Mouse (Mus musculus) neural tube, embryonic 14.5 days (tissue): ENCODE measurements around the gene Mpp3. TPM values are rescaled to one million over a fixed set of nuclear protein-coding genes. Genes with fewer than 3 reads are reported as not detected.

Experiments used
- ATAC-seq: fragments of 200-750 bp; cut with Nextera tagmentation; 2 replicates; pipeline ENCODE4 v1.8.0; 2017; ENCODE audit warnings: low read depth, mild to moderate bottlenecking, moderate TSS enrichment, moderate library complexity
- H3K27ac ChIP-seq: fragments of 300-500 bp; sonication (generic); 2 replicates; pipeline ENCODE4 v1.5.1; 2014; ENCODE audit warnings: low read depth, mild to moderate bottlenecking, control low read depth, low read length, moderate library complexity, mixed read lengths
- H3K27me3 ChIP-seq: fragments of 300-500 bp; sonication (generic); 2 replicates; pipeline ENCODE4 v1.6.1; 2014; ENCODE audit warnings: low read length; ENCODE audit not compliant: control insufficient read depth, insufficient read depth
- H3K36me3 ChIP-seq: fragments of 300-500 bp; sonication (generic); 2 replicates; pipeline ENCODE4 v1.6.1; 2014; ENCODE audit warnings: low read length, mixed read lengths; ENCODE audit not compliant: control insufficient read depth, insufficient read depth
- H3K4me1 ChIP-seq: fragments of 300-500 bp; sonication (generic); 2 replicates; pipeline ENCODE4 v1.6.1; 2014; ENCODE audit warnings: low read length; ENCODE audit not compliant: control insufficient read depth, insufficient read depth
- H3K4me2 ChIP-seq: fragments of 300-500 bp; sonication (generic); 2 replicates; pipeline ENCODE4 v1.6.1; 2014; ENCODE audit warnings: mild to moderate bottlenecking, low read depth, low read length, control low read depth
- H3K4me3 ChIP-seq: fragments of 300-500 bp; sonication (generic); 2 replicates; pipeline ENCODE4 v1.5.1; 2014; ENCODE audit warnings: low read depth, low read length, control low read depth, mixed read lengths
- H3K9ac ChIP-seq: fragments of 300-500 bp; sonication (generic); replicated peaks from 2 replicates; pipeline ENCODE4 v1.6.1; 2014; ENCODE audit warnings: low read depth, mild to moderate bottlenecking, control low read depth, low read length, mixed read lengths
- H3K9me3 ChIP-seq: fragments of 300-500 bp; sonication (generic); 2 replicates; pipeline ENCODE4 v1.6.1; 2016; ENCODE audit warnings: low read length; ENCODE audit not compliant: control insufficient read depth
- WGBS: fragments of 180-500 bp; shearing (Covaris S2); extraction: QIAGEN DNeasy Blood & Tissue Kit; methylation state at CpG from one replicate; pipeline ENCODE4 v1.1.7; 2014; 5-methylcytosine and 5-hydroxymethylcytosine counted together
- polyA plus RNA-seq: library from polyadenylated mRNA; unstranded; fragments of >200 nt; fragmentation: Nextera tagmentation; extraction: Ambion mirVana; gene quantifications from 2 replicates; pipeline ENCODE4 v1.2.1, GENCODE M21; 2014

Mpp3 gene
- polyA plus RNA-seq, 1 experiment from 2014 or later = 57.0 TPM

- Histone ChIP-seq H3K4me1 (no peaks in the 10 kb centered on the region; the same call in 1 of the 2 replicates), H3K27me3 (no peaks in the 10 kb centered on the region), H3K27ac (no peak overlapping the region), H3K4me3 (no peak overlapping the region), H3K4me2 (no peak overlapping the region), H3K9me3 (no peaks in the 10 kb centered on the region), H3K36me3 (no peaks in the 10 kb centered on the region), H3K9ac (no peak overlapping the region)
- 78% methylated on average over 3 of the region's 3 CpGs for whole genome bisulfite sequencing
- ATAC-seq = no peak
These were observed 56.2 kb downstream of the Mpp3 start for GRCm38 (mm10) chr11:101972097-101972496.

DNA sequence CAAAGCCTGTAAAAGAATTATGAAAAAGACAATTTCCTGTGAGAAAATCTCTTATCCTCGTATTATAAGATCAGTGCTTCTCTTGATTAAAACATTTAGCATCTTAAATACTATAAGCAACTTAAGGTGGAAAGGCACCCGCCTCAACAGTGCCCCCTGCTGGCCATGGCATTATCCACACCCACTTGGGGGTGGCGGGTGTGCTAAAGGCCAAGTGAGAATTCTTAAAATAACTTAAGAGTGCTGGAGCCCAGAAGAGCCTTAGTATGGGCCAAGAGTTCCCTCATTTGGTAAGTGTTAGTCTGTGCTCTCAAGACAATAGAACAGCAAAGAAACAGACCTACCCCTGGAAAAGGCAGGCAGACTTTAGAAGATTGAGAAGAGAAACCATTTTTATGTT, 56.9 kb downstream of the Mpp3 start:
- WGBS = 57% methylated on average over 3 of the region's 3 CpGs
- no peak overlapping the region for H3K4me3 ChIP-seq
- no peak overlapping the region for H3K9ac ChIP-seq
- no peak overlapping the region for H3K4me2 ChIP-seq
- H3K27me3 ChIP-seq = no peaks in the 10 kb centered on the region
- no peaks in the 10 kb centered on the region for H3K36me3 ChIP-seq
- H3K9me3 ChIP-seq = no peaks in the 10 kb centered on the region
- ATAC-seq = no peak
- no peaks in the 10 kb centered on the region; the same call in 1 of the 2 replicates for H3K4me1 ChIP-seq
- no peak overlapping the region for H3K27ac ChIP-seq

- Histone ChIP-seq H3K4me1 (no peaks in the 10 kb centered on the region; the same call in 1 of the 2 replicates), H3K27me3 (peaks cover 7% of the 10 kb centered on the region), H3K4me3 (no peak overlapping the region), H3K9me3 (no peaks in the 10 kb centered on the region), H3K4me2 (no peak overlapping the region), H3K9ac (no peak overlapping the region), H3K36me3 (no peaks in the 10 kb centered on the region), H3K27ac (no peak overlapping the region)
- no peak for ATAC-seq
- WGBS = 87% methylated on average over 13 of the region's 13 CpGs
These were observed 58.4 kb downstream of the Mpp3 start for GRCm38 (mm10) chr11:101969835-101970234.

DNA sequence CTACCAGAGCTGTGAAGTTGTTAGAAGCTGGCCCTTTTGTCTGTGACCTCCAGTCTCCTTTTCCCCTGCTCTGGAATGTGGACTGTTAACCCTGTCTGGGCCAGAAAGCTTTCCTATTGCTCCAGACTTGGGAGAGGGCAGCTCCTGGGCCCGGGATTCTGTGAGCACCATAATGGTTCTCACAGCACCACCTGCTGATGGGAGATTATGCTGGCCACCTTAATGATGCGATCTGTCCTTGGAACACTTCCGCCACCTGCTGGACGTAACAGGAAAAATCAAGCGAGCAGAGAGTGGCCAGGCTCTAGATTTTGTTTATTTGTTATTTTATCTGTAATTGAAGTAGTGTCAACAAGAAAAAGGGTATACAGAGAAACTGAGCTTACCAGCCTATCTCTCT, 59.5 kb downstream of the Mpp3 start:
- 0% methylated on average over 5 of the region's 5 CpGs for WGBS
- peak; percentile 73; the same call in 1 of the 2 replicates for ATAC-seq
- H3K9ac ChIP-seq = no peak overlapping the region
- H3K4me2 ChIP-seq = no peak overlapping the region
- no peak overlapping the region for H3K27ac ChIP-seq
- H3K27me3 ChIP-seq = peaks cover 10% of the 10 kb centered on the region
- H3K4me1 ChIP-seq = no peaks in the 10 kb centered on the region; the same call in 1 of the 2 replicates
- no peaks in the 10 kb centered on the region for H3K9me3 ChIP-seq
- H3K36me3 ChIP-seq = no peaks in the 10 kb centered on the region
- no peak overlapping the region for H3K4me3 ChIP-seq

DNA sequence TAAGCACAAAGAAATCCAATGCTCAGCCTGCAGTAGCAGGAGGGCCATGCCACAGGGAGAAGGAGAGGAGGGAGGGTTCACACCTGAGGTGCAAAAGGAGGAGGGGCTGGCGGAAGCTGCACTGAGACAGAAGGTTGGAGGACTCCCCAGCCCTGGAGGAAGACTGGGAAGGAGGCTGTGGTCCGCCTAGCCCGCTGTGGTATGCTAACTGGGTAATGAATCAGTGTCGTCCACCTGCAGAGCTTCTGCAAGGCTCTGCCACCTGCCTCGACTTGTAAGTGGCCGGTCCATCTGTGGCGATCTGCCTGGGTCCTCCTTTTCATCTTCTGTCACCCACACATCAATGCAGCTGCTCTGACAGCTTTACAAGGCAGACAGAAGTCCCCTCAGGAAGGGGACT, 60.0 kb downstream of the Mpp3 start:
- WGBS = 9% methylated on average over 7 of the region's 7 CpGs
- Histone ChIP-seq H3K27me3 (peaks cover 14% of the 10 kb centered on the region), H3K9me3 (no peaks in the 10 kb centered on the region), H3K9ac (no peak overlapping the region), H3K4me2 (no peak overlapping the region), H3K36me3 (no peaks in the 10 kb centered on the region), H3K4me1 (peaks cover 3% of the 10 kb centered on the region; the same call in 1 of the 2 replicates), H3K27ac (no peak overlapping the region), H3K4me3 (no peak overlapping the region)
- no peak for ATAC-seq

GRCm38 (mm10) chr11:101966965-101967614, 61.2 kb downstream of the Mpp3 start, which contains the start of gene Sost:
Gene Sost, minus strand, starts transcription at chr11:101967015.
- H3K4me3 ChIP-seq = no peak within 1 kb of the TSS
- WGBS = 14% methylated on average over 10 of the region's 10 CpGs
- H3K9ac ChIP-seq = no peak within 1 kb of the TSS
- H3K4me1 ChIP-seq = peaks cover 3% of the 10 kb centered on the region; the same call in 1 of the 2 replicates
- no peak for ATAC-seq
- H3K9me3 ChIP-seq = no peaks in the 10 kb centered on the region
- no peak within 1 kb of the TSS for H3K27ac ChIP-seq
- no peaks in the 10 kb centered on the region for H3K36me3 ChIP-seq
- H3K27me3 ChIP-seq = peaks cover 17% of the 10 kb centered on the region
- no peak within 1 kb of the TSS for H3K4me2 ChIP-seq

DNA sequence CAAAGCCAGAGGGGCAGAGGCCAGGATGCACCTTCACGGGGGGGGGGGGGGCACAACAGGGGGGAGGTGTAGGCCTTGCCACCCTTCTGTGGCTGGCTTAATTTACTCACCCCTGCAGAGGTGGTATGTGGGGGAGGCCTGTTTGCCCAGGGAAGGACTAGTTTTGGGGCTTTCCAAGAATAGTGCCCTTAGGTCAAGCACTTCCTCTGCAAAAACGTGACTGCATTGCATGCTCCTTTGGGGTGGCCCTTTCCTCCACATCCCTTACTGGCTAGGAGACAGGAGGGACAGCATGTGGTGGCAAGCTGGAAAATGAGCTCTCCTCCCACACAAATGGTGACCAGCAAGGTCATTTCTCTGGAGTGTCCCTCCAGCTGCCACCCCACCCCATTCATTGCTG, 62.7 kb downstream of the Mpp3 start:
- Histone ChIP-seq H3K4me2 (no peak overlapping the region), H3K4me1 (peaks cover 3% of the 10 kb centered on the region; the same call in 1 of the 2 replicates), H3K9ac (no peak overlapping the region), H3K27ac (no peak overlapping the region), H3K36me3 (no peaks in the 10 kb centered on the region), H3K27me3 (peaks cover 24% of the 10 kb centered on the region), H3K9me3 (no peaks in the 10 kb centered on the region), H3K4me3 (no peak overlapping the region)
- WGBS = 16% methylated on average over 2 of the region's 2 CpGs
- no peak for ATAC-seq

GRCm38 (mm10) chr11:101964647-101965046, 63.6 kb downstream of the Mpp3 start:
- Histone ChIP-seq H3K4me3 (no peak overlapping the region), H3K27ac (no peak overlapping the region), H3K4me1 (peaks cover 3% of the 10 kb centered on the region; the same call in 1 of the 2 replicates), H3K9ac (no peak overlapping the region), H3K4me2 (no peak overlapping the region), H3K9me3 (no peaks in the 10 kb centered on the region), H3K36me3 (no peaks in the 10 kb centered on the region), H3K27me3 (peaks cover 24% of the 10 kb centered on the region)
- 4% methylated on average over 8 of the region's 8 CpGs for WGBS
- no peak for ATAC-seq

DNA sequence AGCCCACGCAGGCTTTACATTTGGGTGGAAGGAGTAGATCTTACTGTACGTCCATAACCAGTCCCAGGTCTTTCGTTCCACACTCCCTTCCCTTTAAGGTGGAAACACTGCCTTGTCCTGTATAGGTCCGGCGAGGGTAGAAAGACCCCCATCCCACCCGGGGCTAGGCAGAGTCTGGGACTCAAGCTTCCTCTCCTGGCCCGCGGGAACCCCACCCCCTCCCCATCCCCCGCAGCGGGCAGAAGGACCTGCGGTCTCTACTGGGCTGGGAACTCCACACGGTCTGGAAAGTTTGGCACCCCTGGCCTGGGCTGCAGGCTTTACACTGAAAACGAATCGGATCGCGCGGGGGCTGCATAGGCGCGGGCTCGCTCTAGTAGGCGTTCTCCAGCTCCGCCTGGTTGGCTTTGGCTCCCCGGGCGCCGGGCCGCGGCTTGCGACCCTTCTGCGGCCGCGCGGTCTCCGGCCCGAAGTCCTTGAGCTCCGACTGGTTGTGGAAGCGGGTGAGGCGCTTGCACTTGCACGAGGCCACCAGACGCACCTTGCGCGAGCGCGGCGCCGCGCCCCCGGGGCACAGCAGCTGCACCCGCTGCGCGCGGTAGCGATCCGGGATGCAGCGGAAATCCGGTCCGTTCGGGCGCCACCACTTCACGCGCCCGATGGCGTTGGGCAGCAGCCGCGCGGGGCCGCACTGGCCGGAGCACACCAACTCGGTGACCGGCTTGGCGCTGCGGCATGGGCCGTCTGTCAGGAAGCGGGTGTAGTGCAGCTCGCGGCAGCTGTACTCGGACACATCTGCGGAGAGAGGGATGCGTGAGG, 64.6 kb downstream of the Mpp3 start:
- H3K27me3 ChIP-seq = peaks cover 24% of the 10 kb centered on the region
- H3K4me2 ChIP-seq = peak overlapping the region; percentile 87
- peaks cover 3% of the 10 kb centered on the region; the same call in 1 of the 2 replicates for H3K4me1 ChIP-seq
- H3K9me3 ChIP-seq = no peaks in the 10 kb centered on the region
- peak; percentile 50; the same call in 1 of the 2 replicates for ATAC-seq
- peak overlapping the region; percentile 52 for H3K9ac ChIP-seq
- under 1% methylated on average over 78 of the region's 78 CpGs for WGBS
- H3K36me3 ChIP-seq = no peaks in the 10 kb centered on the region
- H3K4me3 ChIP-seq = peak overlapping the region; percentile 46
- H3K27ac ChIP-seq = no peak overlapping the region
